Mouse (Mus musculus) monocyte, adult 2 months (primary cell): ENCODE measurements around the gene Gdf1.

Experiments
- DNase-seq, 2 experiments: peaks; one replicate each; pipeline ENCODE4 v3.0.0; 2022; ENCODE audit warnings: low spot score in 2 of 2, low read depth in 1 of 2

Gene Gdf1

DNA sequence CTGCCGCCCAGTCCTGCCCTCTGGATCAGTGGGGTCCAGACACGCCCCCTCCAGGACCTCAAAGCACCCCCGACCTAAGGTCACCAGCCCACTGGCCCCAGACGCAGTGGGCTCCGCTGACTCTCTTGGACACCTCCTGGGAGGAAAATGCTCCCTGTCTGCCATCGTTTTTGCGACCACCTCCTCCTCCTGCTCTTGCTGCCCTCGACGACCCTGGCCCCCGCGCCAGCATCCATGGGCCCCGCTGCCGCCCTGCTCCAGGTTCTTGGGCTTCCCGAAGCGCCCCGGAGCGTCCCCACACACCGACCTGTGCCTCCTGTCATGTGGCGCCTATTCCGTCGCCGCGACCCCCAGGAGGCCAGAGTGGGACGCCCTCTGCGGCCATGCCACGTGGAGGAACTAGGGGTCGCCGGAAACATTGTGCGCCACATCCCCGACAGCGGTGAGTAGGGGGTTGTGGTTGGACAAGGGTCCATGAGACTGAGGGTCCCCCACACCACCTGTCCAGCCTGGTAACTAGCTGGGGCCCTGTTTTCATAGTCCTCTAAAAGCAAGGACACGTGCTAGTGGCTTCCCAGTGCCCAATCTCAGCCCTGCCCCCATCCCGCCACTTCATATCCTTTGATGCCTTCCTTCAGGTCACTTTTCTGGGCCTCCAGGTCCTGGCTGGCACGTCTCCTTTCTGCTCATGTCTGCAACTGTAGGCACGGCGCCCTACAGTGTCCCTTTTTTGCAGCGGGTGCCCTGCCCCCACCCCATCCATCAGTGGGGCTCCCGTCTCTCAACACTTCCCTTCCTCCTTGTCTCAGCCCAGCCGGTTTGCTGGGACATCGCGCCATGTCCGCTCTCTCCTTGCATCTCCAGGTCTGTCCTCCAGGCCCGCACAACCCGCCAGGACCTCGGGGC, 471 bp downstream of the Gdf1 start:
- no peak for DNase-seq

DNA sequence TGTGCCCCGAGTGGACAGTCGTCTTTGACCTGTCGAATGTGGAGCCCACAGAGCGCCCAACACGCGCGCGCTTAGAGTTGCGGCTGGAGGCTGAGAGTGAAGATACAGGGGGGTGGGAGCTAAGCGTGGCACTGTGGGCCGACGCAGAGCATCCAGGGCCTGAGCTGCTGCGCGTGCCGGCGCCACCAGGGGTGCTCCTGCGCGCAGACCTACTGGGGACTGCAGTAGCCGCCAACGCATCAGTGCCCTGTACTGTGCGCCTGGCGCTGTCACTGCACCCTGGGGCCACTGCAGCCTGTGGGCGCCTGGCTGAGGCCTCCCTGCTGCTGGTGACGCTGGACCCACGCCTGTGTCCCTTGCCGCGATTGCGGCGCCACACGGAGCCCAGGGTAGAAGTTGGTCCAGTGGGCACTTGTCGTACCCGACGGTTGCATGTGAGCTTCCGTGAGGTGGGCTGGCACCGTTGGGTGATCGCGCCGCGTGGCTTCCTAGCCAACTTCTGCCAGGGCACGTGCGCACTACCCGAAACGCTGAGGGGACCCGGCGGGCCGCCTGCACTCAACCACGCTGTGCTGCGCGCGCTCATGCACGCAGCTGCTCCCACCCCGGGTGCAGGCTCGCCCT, 1.2 kb downstream of the Gdf1 start:
- no peak for DNase-seq

GRCm38 (mm10) chr8:70331526-70331925, 1.9 kb downstream of the Gdf1 start:
- no peak for DNase-seq

DNA sequence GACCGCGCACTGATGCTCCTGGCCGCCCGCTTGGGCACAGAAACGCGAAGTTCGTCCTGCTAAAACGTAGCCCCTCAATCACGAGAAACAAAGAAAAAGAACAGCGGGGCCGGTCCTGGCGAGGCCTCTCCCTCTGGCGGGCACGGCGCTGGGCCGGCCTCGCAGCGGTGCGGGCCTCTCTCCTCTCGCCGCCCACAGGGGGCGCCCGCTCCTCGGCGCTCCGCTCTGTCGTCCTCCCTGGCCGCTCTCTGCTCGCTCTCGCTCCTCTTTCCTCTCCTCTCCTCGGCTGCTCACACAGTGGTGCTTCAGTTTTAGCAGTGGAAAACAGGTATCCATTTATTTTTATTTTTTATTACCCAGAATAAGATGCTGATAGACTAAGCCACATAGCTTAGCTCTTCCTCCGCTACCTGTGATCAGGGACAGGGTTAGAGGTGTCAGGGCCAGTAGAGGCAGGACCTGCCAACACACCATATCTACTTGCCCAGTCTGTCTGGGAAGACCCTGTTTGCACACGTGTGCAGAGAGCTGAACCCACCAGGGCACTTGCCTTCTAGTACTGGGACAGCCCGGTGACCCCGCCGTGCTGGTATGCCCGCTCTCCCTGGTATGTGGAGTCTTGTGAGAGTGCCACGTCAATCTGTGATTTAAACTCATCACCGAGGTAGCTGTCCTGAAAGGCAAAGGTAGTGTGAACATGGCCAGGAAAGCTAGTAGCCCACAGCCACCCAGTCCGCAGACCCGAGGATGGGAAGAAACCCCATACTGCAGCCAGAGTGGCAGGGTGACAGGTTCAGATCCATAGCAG, 2.7 kb downstream of the Gdf1 start:
- no peak for DNase-seq

DNA sequence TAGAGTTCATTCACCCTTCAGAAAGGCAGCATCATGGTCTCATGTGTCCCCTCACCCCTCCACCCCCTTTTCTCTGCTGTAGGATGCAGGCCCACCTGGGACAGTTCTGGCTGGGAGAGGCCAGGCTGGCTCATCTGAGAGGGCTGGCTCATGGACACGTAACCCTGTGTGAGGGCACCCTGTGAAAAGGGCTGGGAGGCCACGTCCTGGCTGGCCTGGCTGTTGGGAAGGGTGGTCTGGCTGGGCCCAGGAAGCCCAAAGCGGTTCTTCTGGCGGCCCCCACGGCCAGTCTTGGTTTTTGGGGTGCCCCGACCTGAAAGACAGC, 3.2 kb downstream of the Gdf1 start:
- no peak for DNase-seq

DNA sequence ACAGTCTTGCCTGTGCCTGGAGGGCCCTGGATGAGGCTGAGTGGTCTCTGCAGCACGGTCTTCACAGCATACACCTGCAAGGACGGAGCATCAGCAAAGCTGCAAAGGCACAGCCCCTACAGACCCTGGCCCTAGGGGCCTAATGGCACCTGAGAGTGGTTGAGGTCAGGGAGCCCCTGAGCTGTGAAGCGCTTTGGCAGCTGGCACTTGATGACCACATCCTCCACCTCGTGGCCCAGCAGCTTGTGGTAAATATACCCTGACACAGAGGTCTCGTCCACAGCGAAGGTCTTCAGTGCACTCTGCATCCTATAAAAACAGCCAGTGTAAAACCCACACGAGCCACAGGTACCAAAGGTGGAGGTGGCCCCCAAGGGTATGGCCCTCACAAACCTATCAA, 9.3 kb downstream of the Gdf1 start:
- no peak for DNase-seq

DNA sequence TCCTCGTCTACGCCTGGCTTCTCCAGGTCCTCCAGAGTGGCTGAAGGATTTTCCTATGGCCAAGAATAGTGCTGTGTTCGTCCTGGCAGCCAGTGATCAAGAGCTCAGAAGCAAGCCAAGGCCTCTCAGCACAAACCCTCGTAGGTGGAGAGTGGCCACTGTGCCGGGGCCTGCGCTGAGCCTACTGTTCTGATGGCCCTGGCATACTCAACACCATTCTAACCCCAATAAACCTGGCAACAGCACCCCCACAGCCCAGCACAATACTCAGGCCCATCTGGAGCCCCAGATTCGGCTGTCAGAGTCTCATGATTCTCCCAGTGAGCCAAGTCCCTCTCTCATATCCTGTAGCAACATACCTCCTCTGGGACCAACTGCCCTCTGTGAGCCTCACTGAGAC, 11.0 kb downstream of the Gdf1 start:
- DNase-seq = no peak

DNA sequence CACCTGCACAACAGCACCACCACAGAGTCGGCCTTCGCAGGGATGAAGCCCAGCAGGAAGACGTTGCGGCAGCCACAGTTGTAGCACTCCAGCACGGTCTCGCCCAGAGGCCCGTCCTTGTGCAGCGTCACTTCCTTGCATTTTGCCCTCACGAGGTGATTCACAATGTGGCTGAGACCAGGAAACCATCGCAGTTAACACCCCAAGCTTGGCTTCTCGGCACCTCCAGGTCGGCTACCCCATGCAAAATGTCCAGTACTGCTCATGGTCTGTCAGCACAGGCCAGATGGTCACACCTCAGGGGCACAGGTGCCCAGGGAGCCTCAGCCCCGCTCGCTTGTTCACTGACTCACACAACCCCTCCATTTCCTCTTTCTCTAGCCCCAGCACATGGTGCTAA, 12.4 kb downstream of the Gdf1 start:
- DNase-seq = no peak

GRCm38 (mm10) chr8:70343076-70343475, 13.5 kb downstream of the Gdf1 start:
- DNase-seq = no peak

DNA sequence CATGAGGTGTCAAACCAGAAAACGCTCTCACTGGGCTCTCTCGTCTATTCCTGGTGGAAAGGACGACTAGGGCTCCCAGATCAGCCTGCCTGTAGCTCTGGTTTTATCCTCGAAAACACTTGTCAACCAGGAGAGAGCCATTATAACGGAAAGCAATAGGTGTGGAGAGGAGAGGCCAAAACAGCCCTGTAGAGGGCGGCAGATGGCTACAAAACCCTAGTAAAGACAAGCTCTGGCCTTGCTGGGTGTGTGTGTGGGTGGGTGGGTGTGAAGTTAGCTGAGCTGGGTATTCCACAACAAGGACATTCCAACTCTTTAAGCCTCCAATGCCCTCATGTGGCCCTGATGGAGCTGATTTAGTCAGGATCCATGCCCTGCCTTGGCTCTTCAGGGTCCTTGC, 14.1 kb downstream of the Gdf1 start:
- DNase-seq = no peak

- no peak for DNase-seq
Measured at GRCm38 (mm10) chr8:70344279-70344678, 14.7 kb downstream of the Gdf1 start.

GRCm38 (mm10) chr8:70347443-70347842, 17.8 kb downstream of the Gdf1 start:
- no peak for DNase-seq

- DNase-seq = no peak
Measured at GRCm38 (mm10) chr8:70347860-70348420, 18.3 kb downstream of the Gdf1 start.

- DNase-seq = no peak
Measured at GRCm38 (mm10) chr8:70351035-70351999, 21.7 kb downstream of the Gdf1 start.

GRCm38 (mm10) chr8:70352000-70352384, 22.4 kb downstream of the Gdf1 start:
- DNase-seq = no peak

GRCm38 (mm10) chr8:70352657-70353151, 23.1 kb downstream of the Gdf1 start:
- DNase-seq = peak in 1 of 2 experiments; percentile 24

- peak; percentile 96 to 97 for DNase-seq
Measured at GRCm38 (mm10) chr8:70353194-70353817, 23.7 kb downstream of the Gdf1 start, which contains the start of gene Upf1. Upf1 (minus strand) TSS chr8:70353278.

DNA sequence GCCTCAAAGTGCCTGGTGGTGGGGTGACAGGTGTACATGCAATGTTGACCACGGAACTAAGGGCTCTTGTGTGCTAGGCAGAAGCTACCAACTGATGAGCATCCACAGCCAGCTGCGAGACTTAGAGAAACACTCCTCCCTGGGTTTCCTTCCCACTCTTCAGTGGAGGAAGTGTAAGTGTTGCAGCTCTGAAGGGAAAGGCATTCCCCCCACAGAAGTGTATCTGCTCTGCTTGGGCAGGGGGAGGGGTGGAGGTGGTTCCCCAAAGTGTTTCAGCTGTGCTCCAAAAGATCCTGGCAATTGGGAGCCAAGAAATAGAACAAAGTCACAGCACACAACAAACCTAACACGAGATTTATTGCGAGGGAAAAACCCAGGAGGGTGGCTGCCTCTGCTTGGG, 24.4 kb downstream of the Gdf1 start:
- no peak for DNase-seq

GRCm38 (mm10) chr8:70356111-70356510, 26.5 kb downstream of the Gdf1 start:
- no peak for DNase-seq

GRCm38 (mm10) chr8:70359411-70359810, 29.8 kb downstream of the Gdf1 start:
- no peak for DNase-seq
